Mouse (Mus musculus) monocyte, adult 2 months (primary cell): ENCODE results near the gene Notch4.

Experiments used
- DNase-seq, 2 experiments: peaks; one replicate each; pipeline ENCODE4 v3.0.0; 2022; ENCODE audit warnings: low spot score in 2 of 2, low read depth in 1 of 2

Notch4 gene

DNA sequence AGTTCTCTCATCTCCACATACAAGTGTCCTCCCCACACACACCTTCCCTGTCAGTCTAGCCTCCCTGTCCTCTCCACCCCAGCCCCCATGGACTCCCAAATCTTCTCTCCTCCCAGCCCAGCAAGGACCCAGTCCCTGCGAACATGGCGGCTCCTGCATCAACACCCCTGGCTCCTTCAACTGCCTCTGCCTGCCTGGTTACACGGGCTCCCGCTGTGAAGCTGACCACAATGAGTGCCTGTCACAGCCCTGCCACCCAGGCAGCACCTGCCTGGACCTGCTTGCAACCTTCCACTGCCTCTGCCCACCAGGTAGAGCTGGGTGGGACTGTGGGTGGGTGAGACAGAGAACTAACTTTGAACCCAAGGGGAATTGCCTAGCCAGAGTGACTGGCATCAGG lies 5.9 kb downstream of the Notch4 start:
- no peak for DNase-seq

DNA sequence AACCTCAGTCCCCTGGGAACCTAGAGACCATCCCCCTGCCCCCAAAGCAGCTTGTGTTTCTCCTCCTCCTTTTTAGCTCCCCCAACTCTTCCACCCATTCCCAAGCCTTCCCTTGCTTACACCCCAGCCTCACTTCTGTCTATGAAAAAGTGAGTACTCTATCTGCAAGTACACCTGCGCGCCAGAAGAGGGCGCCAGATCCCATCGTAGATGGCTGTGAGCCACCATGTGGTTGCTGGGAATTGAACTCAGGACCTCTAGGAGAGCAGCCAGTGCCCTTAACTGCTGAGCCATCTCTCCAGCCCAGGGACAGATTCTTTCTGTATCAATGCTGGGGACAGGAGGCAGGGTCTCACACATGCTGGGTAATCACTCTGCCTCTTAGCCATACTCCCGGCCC lies 7.8 kb downstream of the Notch4 start:
- no peak for DNase-seq

DNA sequence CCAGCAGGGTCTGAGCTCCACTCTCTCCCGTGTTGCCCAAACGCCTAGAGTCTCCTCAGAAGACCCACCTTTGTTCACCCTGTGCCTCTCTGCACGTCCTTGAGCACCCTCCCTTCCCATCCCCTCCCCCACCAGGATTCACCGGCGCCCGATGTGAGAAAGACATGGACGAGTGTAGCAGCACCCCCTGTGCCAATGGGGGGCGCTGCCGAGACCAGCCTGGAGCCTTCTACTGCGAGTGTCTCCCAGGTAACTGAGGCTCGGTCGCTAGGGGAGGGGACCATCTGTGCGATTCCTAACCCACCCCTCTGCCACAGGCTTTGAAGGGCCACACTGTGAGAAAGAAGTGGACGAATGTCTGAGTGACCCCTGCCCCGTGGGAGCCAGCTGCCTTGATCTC lies 8.3 kb downstream of the Notch4 start:
- DNase-seq = no peak

DNA sequence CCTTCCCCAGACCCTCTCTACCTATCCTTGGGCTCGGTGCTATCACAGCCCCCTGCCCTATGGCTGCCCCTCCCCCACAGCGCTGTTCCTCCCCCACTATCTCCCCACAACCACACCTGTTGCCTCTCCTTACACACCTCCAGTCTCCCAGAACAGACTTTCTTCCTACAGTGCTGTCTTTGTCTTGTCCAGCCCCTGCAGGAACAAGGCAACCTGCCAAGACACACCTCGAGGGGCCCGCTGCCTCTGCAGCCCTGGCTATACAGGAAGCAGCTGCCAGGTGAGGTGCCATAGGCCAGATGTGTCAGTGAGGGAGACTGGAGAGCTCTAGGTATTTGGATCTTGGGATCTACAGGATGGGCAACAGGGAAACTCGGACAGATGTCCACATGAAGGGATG lies 12.5 kb downstream of the Notch4 start:
- DNase-seq = no peak

DNA sequence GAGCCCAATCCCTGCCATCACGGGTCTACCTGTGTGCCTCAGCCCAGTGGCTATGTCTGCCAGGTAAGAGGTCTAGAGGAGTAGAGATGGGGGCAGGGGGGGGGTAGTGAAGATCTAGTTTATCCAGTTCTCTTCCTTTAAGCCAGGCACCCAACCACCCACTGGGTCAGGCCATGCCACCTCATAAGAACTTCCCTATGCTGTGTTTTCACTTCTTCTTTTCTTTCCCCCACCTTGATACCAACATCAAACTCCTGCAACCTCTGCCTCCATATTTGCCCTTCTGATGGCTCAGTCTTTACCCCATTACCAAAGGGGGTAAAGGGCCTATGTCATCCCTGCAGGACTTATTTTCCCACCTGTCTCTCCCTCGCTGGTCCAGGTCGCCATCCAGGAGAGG lies 14.0 kb downstream of the Notch4 start:
- DNase-seq = no peak

DNA sequence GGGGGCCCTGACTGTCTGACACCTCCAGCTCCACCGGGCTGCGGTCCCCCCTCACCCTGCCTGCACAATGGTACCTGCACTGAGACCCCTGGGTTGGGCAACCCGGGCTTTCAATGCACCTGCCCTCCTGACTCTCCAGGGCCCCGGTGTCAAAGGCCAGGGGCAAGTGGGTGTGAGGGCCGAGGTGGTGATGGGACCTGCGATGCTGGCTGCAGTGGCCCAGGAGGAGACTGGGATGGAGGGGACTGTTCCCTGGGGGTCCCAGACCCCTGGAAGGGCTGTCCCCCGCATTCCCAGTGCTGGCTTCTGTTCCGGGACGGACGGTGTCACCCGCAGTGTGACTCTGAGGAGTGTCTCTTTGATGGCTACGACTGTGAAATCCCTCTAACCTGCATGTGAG lies 18.5 kb downstream of the Notch4 start:
- no peak for DNase-seq

DNA sequence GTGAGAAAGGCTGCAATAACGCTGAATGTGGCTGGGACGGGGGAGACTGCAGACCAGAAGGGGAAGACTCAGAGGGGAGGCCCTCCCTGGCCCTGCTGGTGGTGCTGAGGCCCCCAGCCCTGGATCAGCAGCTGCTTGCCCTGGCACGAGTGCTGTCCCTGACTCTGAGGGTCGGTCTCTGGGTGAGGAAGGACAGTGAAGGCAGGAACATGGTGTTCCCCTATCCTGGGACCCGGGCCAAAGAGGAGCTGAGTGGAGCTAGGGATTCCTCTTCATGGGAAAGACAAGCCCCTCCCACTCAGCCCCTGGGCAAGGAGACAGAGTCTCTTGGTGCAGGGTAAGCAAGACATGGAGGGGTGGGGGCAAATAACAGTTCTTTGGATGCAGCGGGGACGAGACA lies 19.3 kb downstream of the Notch4 start:
- no peak for DNase-seq

DNA sequence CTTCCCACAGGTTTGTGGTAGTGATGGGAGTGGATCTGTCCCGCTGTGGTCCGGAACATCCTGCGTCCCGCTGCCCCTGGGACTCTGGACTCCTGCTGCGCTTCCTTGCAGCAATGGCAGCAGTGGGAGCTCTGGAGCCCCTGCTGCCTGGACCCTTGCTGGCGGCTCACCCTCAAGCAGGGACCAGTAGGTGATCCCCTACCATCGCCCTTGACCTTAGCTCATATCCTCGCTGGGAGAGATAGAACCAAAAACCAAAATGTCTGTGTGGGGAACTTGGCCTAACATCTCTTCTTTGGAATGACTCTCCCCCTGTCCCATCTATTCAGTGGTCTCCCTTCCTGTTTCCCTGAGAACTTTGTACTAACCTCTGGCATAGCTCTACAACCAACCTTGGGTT lies 19.8 kb downstream of the Notch4 start:
- no peak for DNase-seq

DNA sequence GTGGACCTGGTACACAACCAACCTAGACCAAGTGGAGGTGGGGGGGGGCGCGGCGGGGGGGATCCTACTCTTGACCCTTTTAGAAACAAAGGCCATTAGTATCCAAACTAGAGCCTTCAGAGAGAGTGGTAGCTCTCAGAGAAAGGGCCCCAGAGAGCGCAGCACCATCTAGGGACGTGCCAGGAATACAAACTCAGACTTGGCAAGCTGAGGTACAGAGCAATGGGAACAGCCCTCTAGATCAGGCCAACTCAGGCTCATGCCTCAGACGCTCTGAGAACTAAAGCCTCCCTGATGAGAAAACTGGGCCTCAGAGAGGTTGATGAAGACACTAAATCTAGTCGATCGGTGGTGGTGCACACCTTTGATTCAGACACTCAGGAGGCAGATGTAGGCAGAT lies 21.1 kb downstream of the Notch4 start:
- no peak for DNase-seq

DNA sequence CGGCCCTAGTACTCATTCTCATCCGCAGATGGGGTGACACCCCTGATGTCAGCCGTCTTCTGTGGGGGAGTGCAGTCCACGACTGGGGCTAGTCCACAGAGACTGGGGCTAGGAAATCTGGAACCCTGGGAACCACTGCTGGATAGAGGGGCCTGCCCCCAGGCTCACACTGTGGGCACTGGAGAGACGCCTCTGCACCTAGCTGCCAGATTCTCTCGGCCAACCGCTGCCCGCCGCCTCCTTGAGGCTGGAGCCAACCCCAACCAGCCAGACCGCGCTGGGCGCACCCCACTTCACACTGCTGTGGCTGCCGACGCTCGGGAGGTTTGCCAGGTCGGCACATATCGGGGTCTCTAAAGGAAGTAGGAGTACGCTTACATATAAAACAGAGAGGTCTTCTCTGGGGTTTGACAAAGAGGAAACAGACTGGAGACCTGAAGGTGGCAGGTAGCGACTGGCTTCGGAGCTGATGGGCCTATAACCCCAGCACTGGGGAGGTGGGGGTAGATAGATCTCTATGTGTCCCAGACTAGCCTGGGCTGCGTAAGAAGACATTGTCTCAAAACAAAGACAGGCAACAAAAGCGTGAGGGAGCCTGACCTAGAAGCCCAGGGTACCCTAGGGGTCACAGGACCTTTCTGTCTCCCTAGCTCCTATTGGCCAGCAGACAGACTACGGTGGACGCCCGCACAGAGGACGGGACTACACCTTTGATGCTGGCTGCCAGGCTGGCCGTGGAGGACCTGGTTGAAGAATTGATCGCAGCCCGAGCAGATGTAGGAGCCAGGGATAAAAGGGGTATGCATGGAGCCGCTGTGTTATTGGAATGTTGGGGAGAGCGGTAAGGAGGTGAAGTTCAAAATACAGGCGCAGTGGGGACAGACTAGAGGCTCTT lies 22.1 kb downstream of the Notch4 start:
- no peak for DNase-seq

DNA sequence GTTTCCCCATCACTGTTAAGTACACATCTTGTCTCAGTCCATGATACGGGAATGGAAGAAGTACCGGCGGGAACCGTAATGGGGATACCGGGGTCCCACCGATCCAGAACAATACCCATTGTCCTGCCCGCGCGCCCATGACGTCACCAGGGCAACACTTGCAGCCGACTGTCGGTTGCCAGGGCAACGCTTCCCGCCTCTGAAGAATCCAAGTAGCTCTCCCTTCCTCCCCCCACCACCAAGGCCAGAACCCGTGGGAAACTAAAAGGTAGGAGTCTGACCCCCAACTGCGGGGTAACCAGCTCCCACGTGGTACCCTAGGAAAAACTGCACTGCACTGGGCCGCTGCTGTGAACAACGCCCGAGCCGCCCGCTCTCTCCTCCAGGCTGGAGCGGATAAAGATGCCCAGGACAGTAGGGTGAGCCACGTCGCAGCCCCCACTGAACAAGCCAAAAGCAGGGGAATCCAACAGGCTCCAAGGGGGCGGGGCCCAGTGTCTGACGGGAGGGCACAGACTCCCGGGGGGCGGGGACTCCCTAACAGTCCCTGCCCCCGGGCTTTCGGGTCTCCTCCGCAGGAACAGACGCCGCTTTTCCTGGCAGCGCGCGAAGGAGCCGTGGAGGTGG lies 22.8 kb downstream of the Notch4 start:
- peak in 1 of 2 experiments; percentile 48 for DNase-seq

DNA sequence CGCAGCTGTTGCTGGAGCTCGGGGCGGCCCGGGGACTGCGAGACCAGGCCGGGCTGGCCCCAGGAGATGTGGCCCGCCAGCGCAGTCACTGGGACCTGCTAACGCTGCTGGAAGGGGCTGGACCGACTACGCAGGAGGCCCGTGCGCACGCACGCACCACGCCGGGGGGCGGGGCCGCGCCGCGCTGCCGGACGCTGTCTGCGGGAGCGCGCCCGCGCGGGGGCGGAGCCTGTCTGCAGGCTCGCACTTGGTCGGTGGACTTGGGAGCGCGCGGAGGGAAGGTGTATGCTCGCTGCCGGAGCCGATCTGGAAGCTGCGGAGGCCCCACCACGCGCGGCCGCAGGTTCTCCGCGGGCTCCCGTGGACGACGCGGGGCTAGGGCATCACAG lies 23.3 kb downstream of the Notch4 start:
- DNase-seq = peak; percentile 87 to 94

DNA sequence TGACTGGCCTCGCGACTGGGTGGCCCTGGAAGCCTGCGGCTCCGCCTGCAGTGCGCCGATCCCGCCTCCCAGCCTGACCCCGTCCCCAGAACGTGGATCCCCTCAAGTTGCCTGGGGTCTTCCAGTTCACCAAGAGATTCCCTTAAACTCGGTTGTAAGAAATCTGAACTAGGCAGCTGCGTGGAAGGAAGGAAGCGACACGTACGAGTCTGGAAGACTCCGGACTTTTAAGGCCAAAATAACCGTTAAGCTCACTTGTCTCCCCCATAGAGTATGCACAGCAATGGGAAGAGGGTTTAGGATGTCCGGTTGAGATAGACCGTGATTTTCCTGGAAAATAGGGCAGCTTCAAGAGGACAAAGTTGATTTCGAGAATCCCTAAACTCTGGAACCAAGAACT lies 23.7 kb downstream of the Notch4 start:
- DNase-seq = no peak

DNA sequence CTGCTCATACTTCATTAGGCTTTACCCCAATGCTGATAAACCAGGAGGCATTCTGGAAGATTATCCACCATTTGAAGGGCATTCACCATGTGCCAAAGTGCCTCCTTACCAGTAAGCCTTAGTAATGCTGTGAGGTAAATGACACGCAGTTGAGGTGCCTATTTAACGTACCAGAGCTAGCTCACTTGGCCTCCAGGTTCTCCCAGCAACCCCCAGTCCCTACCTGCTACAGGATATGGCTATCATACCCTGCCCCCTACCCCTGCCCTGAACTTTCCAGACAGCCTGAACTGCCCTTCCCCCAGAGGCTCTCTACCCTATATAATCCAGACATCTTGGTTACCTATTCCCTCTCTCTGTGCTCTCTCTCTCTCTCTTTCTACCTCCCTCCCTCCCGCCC lies 24.7 kb downstream of the Notch4 start:
- DNase-seq = no peak

DNA sequence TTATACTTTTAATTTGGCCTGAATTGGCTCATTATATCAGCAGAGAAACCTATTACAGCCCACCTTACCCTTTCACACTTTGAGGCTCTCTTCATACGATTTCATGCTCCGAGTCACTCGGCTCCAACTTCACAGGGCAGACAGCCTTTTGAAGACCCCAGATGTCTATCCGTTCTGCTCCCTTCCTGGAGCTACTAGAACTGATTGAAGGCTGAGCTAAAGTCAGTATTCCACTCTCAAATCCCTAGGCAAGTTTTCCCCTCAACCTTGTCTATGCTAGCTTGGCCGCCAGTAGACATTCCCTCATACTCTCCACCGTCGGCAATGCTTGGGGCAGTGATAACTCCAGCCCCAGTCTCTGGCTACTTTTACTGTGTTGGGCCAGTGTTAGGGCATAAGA lies 25.1 kb downstream of the Notch4 start:
- no peak for DNase-seq

DNA sequence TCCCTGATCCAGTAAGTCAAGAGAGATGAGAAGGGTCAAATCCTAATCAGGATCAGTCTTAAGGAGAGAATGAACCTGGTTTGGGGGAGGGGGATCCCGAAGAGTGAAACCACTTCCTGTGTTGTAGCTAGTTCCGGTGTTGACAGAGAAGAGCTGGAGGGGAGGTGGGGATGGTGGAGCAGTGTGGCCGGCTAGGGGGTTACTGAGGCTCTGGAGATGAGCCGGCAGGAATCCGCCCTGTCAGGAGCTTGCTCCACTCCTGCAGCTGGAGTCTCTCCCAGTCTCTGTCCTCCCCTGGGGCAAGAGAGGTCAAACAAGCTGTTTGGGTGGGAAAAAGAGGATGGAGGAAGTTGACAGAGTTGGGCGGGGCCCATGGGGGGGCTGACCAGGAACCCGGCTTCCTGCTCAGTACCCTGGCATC lies 25.6 kb downstream of the Notch4 start, which contains the start of gene Gpsm3:
TSS of gene Gpsm3 (plus strand) at position 126 of the 421 bp plus-strand sequence.
- DNase-seq = no peak

DNA sequence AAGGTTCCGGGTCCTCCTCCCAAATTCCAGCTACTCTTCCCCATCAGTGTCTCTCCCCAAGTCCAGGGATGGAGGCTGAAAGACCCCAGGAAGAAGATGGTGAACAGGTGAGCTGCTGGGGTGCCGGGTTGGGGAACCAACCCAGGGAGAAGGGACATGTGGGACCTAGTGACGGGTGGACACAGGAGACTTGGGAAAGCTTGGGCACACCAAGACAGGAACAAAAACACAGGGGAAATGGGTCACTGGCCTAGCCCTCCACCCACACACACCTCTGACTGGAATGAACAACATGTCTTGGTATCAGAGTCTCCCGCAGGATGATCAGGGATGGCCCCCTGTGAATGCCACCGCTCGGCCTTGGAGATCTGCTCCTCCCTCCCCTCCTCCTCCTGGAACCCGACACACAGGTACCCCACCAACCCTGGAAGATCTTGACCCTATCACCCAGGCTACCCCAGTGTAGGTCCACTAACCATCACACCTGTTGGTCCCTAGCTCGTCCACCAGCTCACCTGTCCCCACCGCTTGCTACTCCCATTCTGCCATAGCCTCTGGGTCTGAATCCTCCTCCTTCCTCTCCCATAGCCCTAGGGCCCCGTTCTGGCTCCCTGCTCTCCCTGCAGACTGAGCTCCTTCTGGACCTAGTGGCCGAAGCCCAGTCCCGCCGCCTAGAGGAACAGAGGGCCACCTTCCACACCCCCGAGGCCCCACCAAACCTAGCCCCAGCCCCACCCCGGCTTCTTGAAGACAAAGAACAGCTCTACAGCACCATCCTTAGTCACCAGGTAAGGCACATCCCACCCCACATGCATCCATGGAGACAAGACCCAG lies 26.3 kb downstream of the Notch4 start:
- no peak for DNase-seq

DNA sequence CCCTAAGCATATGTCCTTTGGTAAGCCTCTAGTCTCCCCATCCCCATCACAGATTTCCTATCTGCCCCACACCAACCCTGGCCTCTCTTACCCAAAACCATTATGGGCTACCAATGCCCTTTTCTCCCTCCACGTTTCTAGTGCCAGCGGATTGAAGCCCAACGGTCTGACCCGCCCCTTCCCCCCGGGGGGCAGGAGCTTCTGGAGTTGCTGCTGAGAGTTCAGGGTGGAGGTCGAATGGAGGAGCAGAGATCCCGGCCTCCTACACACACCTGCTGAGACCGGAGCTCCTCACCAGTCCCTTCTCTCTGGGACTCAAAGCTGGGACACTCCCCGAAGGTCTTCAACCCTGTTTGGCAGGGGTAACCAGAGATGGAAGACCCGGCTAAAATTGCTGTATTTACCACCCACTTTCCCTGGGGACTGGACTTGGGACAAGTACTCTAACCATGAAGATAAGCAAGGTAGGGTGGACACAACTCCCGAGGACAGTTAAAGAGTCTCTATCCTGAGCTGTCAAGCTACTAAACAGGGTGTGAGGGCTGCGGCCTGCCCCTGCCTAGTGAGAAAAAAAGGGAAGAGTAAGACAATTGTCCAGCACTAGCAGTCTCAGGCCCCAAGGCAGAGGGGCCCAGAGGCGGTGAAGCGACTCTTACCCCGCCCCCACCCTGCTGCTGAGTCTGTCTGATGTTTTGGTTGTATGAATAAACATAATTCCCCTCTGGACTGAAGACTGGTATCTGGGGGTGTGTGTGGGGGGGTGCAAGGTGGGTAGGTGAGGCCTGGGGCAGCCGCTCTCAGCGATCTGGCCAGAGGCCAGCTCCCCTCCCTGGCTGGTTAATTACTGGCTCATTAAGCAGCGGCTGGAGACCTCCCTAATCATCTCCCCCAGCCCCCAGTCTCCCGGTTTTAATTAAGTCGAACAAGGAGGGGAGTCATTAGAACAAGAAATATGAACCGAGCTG lies 27.2 kb downstream of the Notch4 start, which contains the start of gene Pbx2:
TSS of gene Pbx2 (plus strand) at position 238 of the 965 bp plus-strand sequence.
- no peak for DNase-seq

DNA sequence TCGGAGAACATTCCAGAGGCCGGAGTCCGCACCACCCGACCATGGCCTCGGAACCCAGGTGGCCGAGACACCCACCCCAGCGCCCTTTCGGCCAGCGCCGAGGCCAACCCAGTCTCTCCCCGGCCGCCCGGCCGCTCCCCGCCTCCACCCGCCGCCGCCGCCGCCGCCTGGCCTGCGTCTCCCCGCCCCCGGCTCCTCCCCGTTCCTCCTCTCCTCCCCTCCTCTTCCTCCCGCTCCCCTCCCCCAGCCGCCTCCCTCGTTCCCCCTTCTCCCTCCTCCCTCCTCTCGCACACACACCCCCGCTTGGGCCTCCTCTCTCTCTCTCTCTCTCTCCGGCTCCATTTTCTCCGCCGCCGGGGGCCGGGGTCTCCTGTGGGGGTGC lies 27.9 kb downstream of the Notch4 start:
- DNase-seq = no peak
